Mouse (Mus musculus) G1E (cell line): ENCODE data around the gene Intu. TPM values are rescaled to one million over a fixed set of nuclear protein-coding genes. Genes with fewer than 3 reads are reported as not detected.

ENCODE experiments used
- ATAC-seq: 2 replicates; pipeline ENCODE4 v1.8.0; 2016; ENCODE audit warnings: mild to moderate bottlenecking; ENCODE audit not compliant: insufficient number of reproducible peaks, poor library complexity, low FRiP score, severe bottlenecking; ENCODE audit errors: extremely low read depth
- DNase-seq: peaks from one replicate; pipeline ENCODE4 v3.0.0; 2012; ENCODE audit warnings: low spot score
- H3K27me3 ChIP-seq: 2 replicates; pipeline ENCODE4 v1.6.1; 2012; ENCODE audit warnings: mild to moderate bottlenecking, low read length, inconsistent platforms; ENCODE audit not compliant: insufficient read depth
- H3K36me3 ChIP-seq: replicated peaks from 2 replicates; pipeline ENCODE3; 2012; ENCODE audit warnings: mild to moderate bottlenecking, inconsistent platforms
- H3K4me1 ChIP-seq: 2 replicates; pipeline ENCODE4 v1.6.1; 2012; ENCODE audit warnings: low read depth, low read length, inconsistent platforms, mixed read lengths; ENCODE audit not compliant: insufficient read depth
- H3K4me3 ChIP-seq: 2 replicates; pipeline ENCODE4 v1.5.1; 2012; ENCODE audit warnings: low read depth, mild to moderate bottlenecking, inconsistent platforms, low read length, moderate library complexity, mixed read lengths
- H3K9me3 ChIP-seq: replicated peaks from 2 replicates; pipeline ENCODE4 v1.6.1; 2012; ENCODE audit warnings: inconsistent platforms
- CTCF ChIP-seq: IDR thresholded peaks from 2 replicates; pipeline ENCODE4 v1.5.1; 2012; ENCODE audit warnings: low read depth, low read length, inconsistent platforms, mixed read lengths
- GATA1 ChIP-seq: IDR thresholded peaks from 2 replicates; pipeline ENCODE4 v1.6.1; 2012; ENCODE audit warnings: borderline replicate concordance, low read length, inconsistent platforms, mixed read lengths
- GATA2 ChIP-seq: IDR thresholded peaks from 2 replicates; pipeline ENCODE4 v1.6.1; 2012; ENCODE audit warnings: low read depth, low read length, inconsistent platforms, borderline replicate concordance
- POLR2AphosphoS5 ChIP-seq: IDR thresholded peaks from 2 replicates; pipeline ENCODE4 v1.6.1; 2012; ENCODE audit warnings: low read depth, low read length, inconsistent platforms; ENCODE audit not compliant: insufficient replicate concordance
- TAL1 ChIP-seq: conservative IDR thresholded peaks from 2 replicates; pipeline ENCODE4 v1.6.1; 2012; ENCODE audit warnings: low read depth, low read length, inconsistent platforms, mixed read lengths
- polyA plus RNA-seq: library from polyadenylated mRNA; stranded (reverse); fragments of >175 nt; gene quantifications from 2 replicates; pipeline ENCODE4 v1.2.3, GENCODE M21; 2012
- total RNA-seq, 2 experiments: library from RNA; stranded (forward) in 1 of 2; stranded (reverse) in 1 of 2; fragments of 200-1000 nt in 1 of 2; fragments of >200 nt in 1 of 2; fragmentation: Nextera tagmentation in 1 of 2; gene quantifications; 2 replicates each; pipeline ENCODE4 v1.2.3; 2014 to 2017

Intu gene
- total and polyA plus RNA-seq, 3 experiments, result 1.2 to 10.9 (median 5.7) TPM

GRCm38 (mm10) chr3:40685855-40686515, 154.9 kb downstream of the Intu start:
- Histone ChIP-seq H3K9me3 (no peaks in the 10 kb centered on the region), H3K27me3 (no peaks in the 10 kb centered on the region), H3K4me3 (no peak overlapping the region), H3K4me1 (peaks cover 14% of the 10 kb centered on the region), H3K36me3 (peaks cover 7% of the 10 kb centered on the region)
- ATAC-seq (no peak), DNase-seq (no peak)
- TF ChIP-seq CTCF (no peak), POLR2AphosphoS5 (no peak), GATA1 (no peak), TAL1 (no peak), GATA2 (no peak)

GRCm38 (mm10) chr3:40686836-40687235, 155.8 kb downstream of the Intu start:
- Histone ChIP-seq H3K4me3 (no peak overlapping the region), H3K36me3 (peaks cover 7% of the 10 kb centered on the region), H3K4me1 (peaks cover 14% of the 10 kb centered on the region), H3K27me3 (no peaks in the 10 kb centered on the region), H3K9me3 (no peaks in the 10 kb centered on the region)
- ATAC-seq (no peak), DNase-seq (no peak)
- TF ChIP-seq CTCF (no peak), TAL1 (no peak), POLR2AphosphoS5 (no peak), GATA1 (no peak), GATA2 (no peak)

- Histone ChIP-seq H3K36me3 (peaks cover 10% of the 10 kb centered on the region), H3K4me1 (peaks cover 17% of the 10 kb centered on the region), H3K27me3 (no peaks in the 10 kb centered on the region), H3K9me3 (no peaks in the 10 kb centered on the region), H3K4me3 (no peak overlapping the region)
- ATAC-seq (no peak), DNase-seq (no peak)
- TF ChIP-seq CTCF (no peak), TAL1 (no peak), GATA1 (no peak), GATA2 (no peak), POLR2AphosphoS5 (no peak)
Measured at GRCm38 (mm10) chr3:40687588-40687987, 156.5 kb downstream of the Intu start.

GRCm38 (mm10) chr3:40691566-40691965, 160.5 kb downstream of the Intu start:
- Histone ChIP-seq H3K36me3 (peaks cover 11% of the 10 kb centered on the region), H3K27me3 (no peaks in the 10 kb centered on the region), H3K4me1 (peaks cover 44% of the 10 kb centered on the region), H3K9me3 (no peaks in the 10 kb centered on the region), H3K4me3 (no peak overlapping the region)
- no peak for DNase-seq
- TF ChIP-seq CTCF, result no peak
- no peak for ATAC-seq

GRCm38 (mm10) chr3:40693435-40693834, 162.3 kb downstream of the Intu start:
- Histone ChIP-seq H3K4me1 (peaks cover 30% of the 10 kb centered on the region), H3K4me3 (peak overlapping the region; percentile 2; the same call in 1 of the 2 replicates), H3K9me3 (no peaks in the 10 kb centered on the region), H3K36me3 (peaks cover 14% of the 10 kb centered on the region), H3K27me3 (no peaks in the 10 kb centered on the region)
- TF ChIP-seq GATA1 (no peak), POLR2AphosphoS5 (no peak), GATA2 (no peak), CTCF (no peak)
- ATAC-seq, result no peak
- no peak for DNase-seq

- Histone ChIP-seq H3K27me3 (no peaks in the 10 kb centered on the region), H3K9me3 (no peaks in the 10 kb centered on the region), H3K4me3 (no peak overlapping the region; the same call in 1 of the 2 replicates), H3K4me1 (peaks cover 30% of the 10 kb centered on the region), H3K36me3 (peaks cover 15% of the 10 kb centered on the region)
- DNase-seq (no peak), ATAC-seq (no peak; the same call in 1 of the 2 replicates)
- TF ChIP-seq GATA2, result no peak
- no peak for TF ChIP-seq CTCF
- no peak for TF ChIP-seq POLR2AphosphoS5
- no peak for TF ChIP-seq GATA1
- TF ChIP-seq TAL1, result no peak
Measured at GRCm38 (mm10) chr3:40693960-40694359, 162.9 kb downstream of the Intu start.

- peak; percentile 53 for DNase-seq
- Histone ChIP-seq H3K36me3 (peaks cover 15% of the 10 kb centered on the region), H3K27me3 (no peaks in the 10 kb centered on the region), H3K9me3 (no peaks in the 10 kb centered on the region), H3K4me1 (peaks cover 30% of the 10 kb centered on the region), H3K4me3 (no peak overlapping the region; the same call in 1 of the 2 replicates)
- TF ChIP-seq POLR2AphosphoS5 (no peak), TAL1 (peak; percentile 21)
- peak; percentile 89 for ATAC-seq
Measured at GRCm38 (mm10) chr3:40694438-40694837, 163.4 kb downstream of the Intu start.
